8 mouse cellular contexts compared by ENCODE assay signal in the genomic region with DNA sequence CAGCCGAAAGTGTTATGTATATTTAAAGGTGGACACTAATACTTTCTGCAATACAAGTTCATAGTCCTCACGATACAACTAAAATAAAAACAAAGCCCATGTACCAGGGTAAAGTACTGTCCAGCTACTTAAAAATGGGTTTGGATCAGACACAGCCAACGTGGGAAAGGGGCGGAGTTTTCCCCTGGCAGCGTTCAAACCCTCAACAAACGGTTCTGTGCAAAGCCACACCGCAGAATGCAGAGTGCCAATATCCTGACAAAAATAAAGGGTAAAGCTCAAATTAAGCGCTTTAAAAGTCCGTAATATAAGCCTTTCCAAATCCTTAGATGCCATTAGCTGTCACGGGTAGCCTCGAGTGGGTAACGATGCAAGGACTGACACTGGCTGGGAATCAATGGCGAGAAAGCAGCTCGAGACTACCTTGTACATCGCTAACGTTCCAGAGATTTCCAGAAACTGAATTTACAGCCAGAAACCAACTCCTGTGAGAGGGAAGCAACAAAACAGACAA.
DNase-seq lines count a peak whose midpoint lies in the region; ATAC-seq and TF ChIP-seq lines count a peak whose summit lies in the region.

No protein-coding gene starts in this region.

- 6% methylated on average over 16 of the region's 16 CpGs for WGBS in heart, embryonic 15.5 days
- 9% methylated on average over 16 of the region's 16 CpGs for WGBS in limb, embryonic 11.5 days

- peak; percentile 35 for ATAC-seq in frontal cortex, adult (ENCODE audit: low TSS enrichment)
- 0 out of 2 replicates have a peak, but pooled peaks have one; percentile 0 for ATAC-seq in heart, embryonic 15.5 days (replicated peaks; ENCODE audit: insufficient number of reproducible peaks, insufficient read depth, low FRiP score, low read depth)
- peak; percentile 8; the same call in 1 of the 2 replicates for ATAC-seq in limb, embryonic 11.5 days (ENCODE audit: insufficient number of reproducible peaks, low FRiP score, low TSS enrichment, low read depth)

- no peaks in the 10 kb centered on the region for H3K9me3 ChIP-seq in E14TG2a.4 (ENCODE audit: low read length)
- H3K9me3 ChIP-seq in heart, embryonic 15.5 days (replicated peaks) = no peaks in the 10 kb centered on the region
- H3K9me3 ChIP-seq in limb, embryonic 11.5 days (ENCODE audit: control insufficient read depth, low read length) = no peaks in the 10 kb centered on the region

- peak overlapping the region; percentile 87 for H3K4me3 ChIP-seq in E14TG2a.4 (replicated peaks; ENCODE audit: low read length)
- peak overlapping the region; percentile 63 for H3K4me3 ChIP-seq in heart, embryonic 15.5 days
- peak overlapping the region; percentile 40 for H3K4me3 ChIP-seq in limb, embryonic 11.5 days (ENCODE audit: low read depth, low read length)

- H3K27me3 ChIP-seq in E14TG2a.4 (ENCODE audit: insufficient read depth, low read length) = no peaks in the 10 kb centered on the region
- H3K27me3 ChIP-seq in heart, embryonic 15.5 days = no peaks in the 10 kb centered on the region
- no peaks in the 10 kb centered on the region for H3K27me3 ChIP-seq in limb, embryonic 11.5 days (ENCODE audit: control insufficient read depth, insufficient read depth, low read length)

- peaks cover 21% of the 10 kb centered on the region for H3K4me1 ChIP-seq in E14TG2a.4 (replicated peaks; ENCODE audit: low read depth, low read length)
- H3K4me1 ChIP-seq in heart, embryonic 15.5 days (replicated peaks) = peaks cover 9% of the 10 kb centered on the region
- H3K4me1 ChIP-seq in limb, embryonic 11.5 days (ENCODE audit: control insufficient read depth, insufficient read depth, low read length) = no peaks in the 10 kb centered on the region

- no peaks in the 10 kb centered on the region for H3K36me3 ChIP-seq in E14TG2a.4 (ENCODE audit: insufficient read depth, low read length)
- H3K36me3 ChIP-seq in heart, embryonic 15.5 days = no peaks in the 10 kb centered on the region
- no peaks in the 10 kb centered on the region for H3K36me3 ChIP-seq in limb, embryonic 11.5 days (ENCODE audit: control insufficient read depth, insufficient read depth, low read length)

- DNase-seq in frontal cortex, postnatal 14 days (ENCODE audit: low spot score in 2 of 2) = no peak
- peak; percentile 26 for DNase-seq in embryo, embryonic 11.5 days (ENCODE audit: low read depth, low spot score)
- DNase-seq in limb, embryonic 11.5 days (ENCODE audit: low spot score) = no peak
- peak; percentile 37 for DNase-seq in mesoderm, embryonic 11.5 days (ENCODE audit: low read depth, low spot score)
- peak; percentile 40 for DNase-seq in testis, postnatal 14 days (ENCODE audit: low spot score)

- H3K4me2 ChIP-seq in heart, embryonic 15.5 days = peak overlapping the region; percentile 83
- peak overlapping the region; percentile 62 for H3K4me2 ChIP-seq in limb, embryonic 11.5 days (ENCODE audit: low read depth, severe bottlenecking)

- peak overlapping the region; percentile 60 for H3K9ac ChIP-seq in heart, embryonic 15.5 days
- H3K9ac ChIP-seq in limb, embryonic 11.5 days (ENCODE audit: low read length) = peak overlapping the region; percentile 70

- H3K27ac ChIP-seq in heart, embryonic 15.5 days = peak overlapping the region; percentile 94
- H3K27ac ChIP-seq in limb, embryonic 11.5 days (replicated peaks; ENCODE audit: low read depth, low read length) = peak overlapping the region; percentile 96; the same call in 1 of the 2 replicates

- no peak for TF ChIP-seq CTCF in E14TG2a.4 (conservative IDR thresholded peaks at IDR 0.05; ENCODE audit: low read length)

Comparison
In these comparisons a context has a peak if more than half of its experiments do, and no peak if none do; other contexts are left out.
1. DNase-seq: peak in embryo, embryonic 11.5 days (single experiment), mesoderm, embryonic 11.5 days (single experiment) and testis, postnatal 14 days (single experiment); none in frontal cortex, postnatal 14 days (0 of 2) and limb, embryonic 11.5 days (single experiment).
2. Peak in every context shown above with its lines, with median percentiles within 50 percentile points of each other: ATAC-seq and H3K4me3 ChIP-seq.